ENCODE assay signal across 8 mouse cellular contexts in the genomic region with DNA sequence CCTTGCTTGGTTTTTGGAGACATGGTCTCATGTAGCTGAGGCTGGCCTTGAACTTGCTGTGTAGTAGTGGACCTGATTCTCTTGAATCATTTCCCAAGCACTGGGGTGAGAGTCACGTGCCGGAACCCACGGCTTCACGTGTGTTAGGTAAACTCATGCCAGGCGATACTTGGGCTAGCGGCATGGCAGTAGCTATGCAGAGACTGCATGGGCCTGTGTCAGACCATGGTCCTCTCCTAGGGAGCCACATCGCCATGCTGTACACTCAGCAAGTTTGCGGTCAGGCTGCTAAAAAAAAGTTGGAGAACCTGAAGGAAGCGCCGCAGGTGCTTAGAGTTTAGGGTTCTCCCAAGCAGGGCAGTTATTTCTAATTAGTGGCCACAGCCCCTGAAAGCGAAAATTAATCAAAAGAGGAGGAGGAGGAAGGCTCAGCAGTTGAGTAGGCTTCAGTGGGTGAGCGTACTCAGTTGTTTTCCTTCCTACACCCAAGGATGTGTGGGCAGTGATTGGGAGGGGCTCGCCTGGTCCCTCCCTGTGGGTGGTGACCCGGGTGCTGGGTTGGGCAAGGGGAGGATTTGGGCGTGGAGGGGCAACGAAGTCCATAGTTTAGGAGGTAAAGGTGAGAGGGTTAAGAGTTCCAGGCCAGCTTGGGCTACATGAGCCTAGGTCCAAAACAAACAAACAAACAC. TPM values are rescaled to one million over a fixed set of nuclear protein-coding genes. Genes with fewer than 3 reads are reported as not detected.
DNase-seq lines count a peak whose midpoint lies in the region; ATAC-seq and TF ChIP-seq lines count a peak whose summit lies in the region.

No protein-coding gene starts in this region.

- no peak overlapping the region for H3K27ac ChIP-seq in CH12.LX (ENCODE audit: insufficient read depth, low read depth)
- H3K27ac ChIP-seq in forebrain, embryonic 16.5 days (ENCODE audit: low read length) = no peak overlapping the region
- no peak overlapping the region for H3K27ac ChIP-seq in hindbrain, embryonic 14.5 days
- H3K27ac ChIP-seq in liver, adult 2 months (replicated peaks; ENCODE audit: insufficient read depth, low read depth, low read length) = peak overlapping the region; percentile 86
- H3K27ac ChIP-seq in midbrain, postnatal 0 days (ENCODE audit: low read depth, low read length) = no peak overlapping the region

- TF ChIP-seq EP300 in CH12.LX (IDR thresholded peaks at IDR 0.05; ENCODE audit: low read length) = no peak

- TF ChIP-seq RAD21 in CH12.LX (IDR thresholded peaks at IDR 0.05; ENCODE audit: low read depth, low read length) = no peak

- H3K27me3 ChIP-seq in CH12.LX (replicated peaks) = no peaks in the 10 kb centered on the region
- H3K27me3 ChIP-seq in forebrain, embryonic 16.5 days (replicated peaks; ENCODE audit: control insufficient read depth, insufficient read depth, low read length) = no peaks in the 10 kb centered on the region
- no peaks in the 10 kb centered on the region for H3K27me3 ChIP-seq in hindbrain, embryonic 14.5 days (ENCODE audit: control insufficient read depth, insufficient read depth, low read length)
- H3K27me3 ChIP-seq in liver, adult 2 months (ENCODE audit: control insufficient read depth, insufficient read depth, low read length) = no peaks in the 10 kb centered on the region
- H3K27me3 ChIP-seq in midbrain, postnatal 0 days (ENCODE audit: insufficient read depth, low read length) = no peaks in the 10 kb centered on the region

- peaks cover 0 to 27% of the 10 kb centered on the region in 2 experiments for H3K36me3 ChIP-seq in CH12.LX (replicated peaks in 1 of 2; ENCODE audit: control insufficient read depth in 1 of 2, insufficient read depth in 1 of 2, low read length in 1 of 2)
- H3K36me3 ChIP-seq in forebrain, embryonic 16.5 days (ENCODE audit: control insufficient read depth, insufficient read depth) = no peaks in the 10 kb centered on the region
- peaks cover 7% of the 10 kb centered on the region for H3K36me3 ChIP-seq in hindbrain, embryonic 14.5 days (replicated peaks; ENCODE audit: control insufficient read depth, insufficient read depth)
- no peaks in the 10 kb centered on the region for H3K36me3 ChIP-seq in liver, adult 2 months (ENCODE audit: control insufficient read depth, insufficient read depth, low read length)
- H3K36me3 ChIP-seq in midbrain, postnatal 0 days (ENCODE audit: insufficient read depth, low read length) = no peaks in the 10 kb centered on the region

- H3K9ac ChIP-seq in CH12.LX (ENCODE audit: insufficient read depth, low read depth) = 0 out of 2 replicates have a peak overlapping the region, but pooled peaks have one; percentile 18
- peak overlapping the region; percentile 91; the same call in 1 of the 2 replicates for H3K9ac ChIP-seq in forebrain, embryonic 16.5 days (replicated peaks; ENCODE audit: low read depth, low read length)
- H3K9ac ChIP-seq in hindbrain, embryonic 14.5 days = peak overlapping the region; percentile 98; the same call in 1 of the 2 replicates
- H3K9ac ChIP-seq in liver, adult 2 months (ENCODE audit: low read depth, low read length) = 0 out of 2 replicates have a peak overlapping the region, but pooled peaks have one; percentile 17
- peak overlapping the region; percentile 91 for H3K9ac ChIP-seq in midbrain, postnatal 0 days (replicated peaks; ENCODE audit: low read length, poor library complexity, severe bottlenecking)

- TF ChIP-seq POLR2A in CH12.LX (IDR thresholded peaks at IDR 0.05; ENCODE audit: low read depth, low read length) = no peak
- no peak for TF ChIP-seq POLR2A in liver, adult 2 months (IDR thresholded peaks at IDR 0.05; ENCODE audit: extremely low read depth, insufficient read depth, low read length)

- peaks cover 9% of the 10 kb centered on the region for H3K9me3 ChIP-seq in CH12.LX (replicated peaks; ENCODE audit: low read length)
- no peaks in the 10 kb centered on the region for H3K9me3 ChIP-seq in forebrain, embryonic 16.5 days (ENCODE audit: control insufficient read depth, low read length)
- no peaks in the 10 kb centered on the region for H3K9me3 ChIP-seq in hindbrain, embryonic 14.5 days (ENCODE audit: control insufficient read depth, low read length)
- no peaks in the 10 kb centered on the region for H3K9me3 ChIP-seq in midbrain, postnatal 0 days (ENCODE audit: low read length)

- TF ChIP-seq CTCF in CH12.LX (conservative IDR thresholded peaks at IDR 0.05 in 1 of 2, IDR thresholded peaks at IDR 0.05 in 1 of 2; ENCODE audit: low read depth in 2 of 2, low read length in 2 of 2) = no peak
- TF ChIP-seq CTCF in liver, adult 2 months (IDR thresholded peaks at IDR 0.05; ENCODE audit: low read depth, low read length) = no peak
- TF ChIP-seq CTCF in midbrain, postnatal 0 days (IDR thresholded peaks at IDR 0.05) = no peak

- H3K4me1 ChIP-seq in CH12.LX (ENCODE audit: control insufficient read depth in 1 of 2, insufficient read depth in 2 of 2) = peaks cover 9 to 68% of the 10 kb centered on the region in 2 experiments
- peaks cover 34% of the 10 kb centered on the region for H3K4me1 ChIP-seq in forebrain, embryonic 16.5 days (replicated peaks; ENCODE audit: control insufficient read depth, insufficient read depth, low read length)
- H3K4me1 ChIP-seq in hindbrain, embryonic 14.5 days (replicated peaks; ENCODE audit: control insufficient read depth, insufficient read depth, low read length) = peaks cover 33% of the 10 kb centered on the region
- H3K4me1 ChIP-seq in liver, adult 2 months (ENCODE audit: control insufficient read depth, insufficient read depth, low read length) = peaks cover 21% of the 10 kb centered on the region
- peaks cover 27% of the 10 kb centered on the region; the same call in 1 of the 2 replicates for H3K4me1 ChIP-seq in midbrain, postnatal 0 days (ENCODE audit: insufficient read depth, low read length)

- H3K4me2 ChIP-seq in CH12.LX (ENCODE audit: insufficient read depth, low read depth, poor library complexity, severe bottlenecking) = peak overlapping the region; percentile 84
- H3K4me2 ChIP-seq in forebrain, embryonic 16.5 days (ENCODE audit: low read length) = peak overlapping the region; percentile 61
- peak overlapping the region; percentile 83 for H3K4me2 ChIP-seq in hindbrain, embryonic 14.5 days (replicated peaks)
- H3K4me2 ChIP-seq in midbrain, postnatal 0 days (ENCODE audit: low read depth, low read length, poor library complexity, severe bottlenecking) = peak overlapping the region; percentile 77

- H3K4me3 ChIP-seq in CH12.LX (replicated peaks in 1 of 3; ENCODE audit: low read depth in 2 of 3, low read length in 2 of 3, poor library complexity in 1 of 3) = peak overlapping the region in 1 of 3 experiments; percentile 76
- peak overlapping the region; percentile 92 for H3K4me3 ChIP-seq in forebrain, embryonic 16.5 days (replicated peaks; ENCODE audit: low read length)
- H3K4me3 ChIP-seq in hindbrain, embryonic 14.5 days (replicated peaks; ENCODE audit: low read length) = peak overlapping the region; percentile 93
- peak overlapping the region; percentile 26 for H3K4me3 ChIP-seq in liver, adult 2 months (ENCODE audit: insufficient read depth, low read depth, low read length)
- H3K4me3 ChIP-seq in midbrain, postnatal 0 days (ENCODE audit: low read depth, low read length) = peak overlapping the region; percentile 97

- peak; percentile 63 for DNase-seq in CH12.LX (ENCODE audit: extremely low read depth)
- peak; percentile 72 for DNase-seq in adrenal gland, adult 18-20 months (ENCODE audit: low spot score in 2 of 2)
- DNase-seq in hindbrain, embryonic 14.5 days (ENCODE audit: low spot score) = no peak
- DNase-seq in liver, adult 2 months (ENCODE audit: extremely low read depth, low read depth, low spot score) = peak; percentile 98
- DNase-seq in midbrain, postnatal 0 days (ENCODE audit: low spot score) = no peak
- DNase-seq in thymus, postnatal 0 days (ENCODE audit: low spot score) = peak; percentile 18
- DNase-seq in layer of hippocampus, postnatal 36 days = no peak

- no peaks in the 10 kb centered on the region for H3K79me2 ChIP-seq in CH12.LX (replicated peaks; ENCODE audit: control insufficient read depth, extremely low read depth, insufficient read depth, poor library complexity, severe bottlenecking)
- peaks cover 16% of the 10 kb centered on the region; the same call in 1 of the 2 replicates for H3K79me2 ChIP-seq in liver, adult 2 months (ENCODE audit: control insufficient read depth, insufficient read depth, low read length)

- peak; percentile 11; the same call in 1 of the 2 replicates for ATAC-seq in forebrain, embryonic 16.5 days
- ATAC-seq in hindbrain, embryonic 14.5 days (ENCODE audit: low FRiP score) = peak; percentile 2; the same call in 1 of the 2 replicates
- ATAC-seq in midbrain, postnatal 0 days (ENCODE audit: low FRiP score) = no peak

- 58% methylated on average over 16 of the region's 16 CpGs for WGBS in forebrain, embryonic 16.5 days
- 64% methylated on average over 16 of the region's 16 CpGs for WGBS in hindbrain, embryonic 14.5 days
- 32% methylated on average over 16 of the region's 16 CpGs for WGBS in liver, adult 2 months
- 63% methylated on average over 16 of the region's 16 CpGs for WGBS in midbrain, postnatal 0 days

- dilution Hi-C loops in CH12.LX (cut with MboI; ENCODE audit: extremely low pct_ligation_motif_present, extremely low pct_unique_long_range_greater_than_20kb, low sequenced_read_pairs) = no loop called here

- in situ Hi-C loops in CH12.LX (cut with MboI; ENCODE audit: low pct_ligation_motif_present, low pct_unique_long_range_greater_than_20kb, low sequenced_read_pairs) = no loop called here

RNA-seq across cellular contexts. Expression of gene Bri3, which starts 10.0 kb away (rescaled TPM):
- total RNA-seq in CH12.LX (2012; rRNA removed) (18.0 and 20.3 TPM in 2 replicates), CH12.LX (2014; rRNA removed) (9.3 and 12.6 TPM in 2 replicates)
- 41.7 and 44.0 TPM in 2 replicates for polyA plus RNA-seq in CH12.LX (2012; ENCODE audit: insufficient read length, low read depth)
- total RNA-seq in adrenal gland, adult 18-20 months (2021) = 100 to 1,000 TPM; 136 to 144 TPM
- polyA plus RNA-seq in forebrain, embryonic 16.5 days (2015; fragmentation: Nextera tagmentation; extraction: Ambion mirVana) = 94.7 and 98.0 TPM in 2 replicates
- polyA plus RNA-seq in hindbrain, embryonic 14.5 days (2014; fragmentation: Nextera tagmentation; extraction: Ambion mirVana) = 103 and 123 TPM in 2 replicates
- 24.9 and 29.5 TPM in 2 replicates for total RNA-seq in liver, adult 2 months (2014; rRNA removed)
- 74.6 and 85.7 TPM in 2 replicates for polyA plus RNA-seq in liver, adult 2 months (2012; rRNA removed)
- total RNA-seq in midbrain, postnatal 0 days (2014; rRNA removed) = 11.0 and 19.4 TPM in 2 replicates
- 116 and 124 TPM in 2 replicates for polyA plus RNA-seq in midbrain, postnatal 0 days (2015; fragmentation: Nextera tagmentation; extraction: Ambion mirVana)
- polyA plus RNA-seq in thymus, postnatal 0 days (2015; fragmentation: Nextera tagmentation; extraction: Ambion mirVana) = 83.1 and 87.9 TPM in 2 replicates
- 10 to 100 TPM; 61.9 to 63.7 TPM for total RNA-seq in layer of hippocampus, postnatal 36 days (2021)

RNA-seq across cellular contexts. Expression of gene Tecpr1, which starts 30.9 kb away (rescaled TPM):
- total RNA-seq in CH12.LX (2012; rRNA removed) (5.3 and 6.0 TPM in 2 replicates), CH12.LX (2014; rRNA removed) (2.2 and 2.8 TPM in 2 replicates)
- polyA plus RNA-seq in CH12.LX (2012; ENCODE audit: insufficient read length, low read depth) = 5.8 and 6.2 TPM in 2 replicates
- total RNA-seq in adrenal gland, adult 18-20 months (2021) = 100 to 1,000 TPM; 110 to 112 TPM
- polyA plus RNA-seq in forebrain, embryonic 16.5 days (2015; fragmentation: Nextera tagmentation; extraction: Ambion mirVana) = 45.6 and 57.4 TPM in 2 replicates
- 32.3 and 34.7 TPM in 2 replicates for polyA plus RNA-seq in hindbrain, embryonic 14.5 days (2014; fragmentation: Nextera tagmentation; extraction: Ambion mirVana)
- total RNA-seq in liver, adult 2 months (2014; rRNA removed) = 5.9 and 6.6 TPM in 2 replicates
- polyA plus RNA-seq in liver, adult 2 months (2012; rRNA removed) = 9.3 and 13.0 TPM in 2 replicates
- 65.4 and 68.4 TPM in 2 replicates for total RNA-seq in midbrain, postnatal 0 days (2014; rRNA removed)
- polyA plus RNA-seq in midbrain, postnatal 0 days (2015; fragmentation: Nextera tagmentation; extraction: Ambion mirVana) = 36.0 and 37.3 TPM in 2 replicates
- 37.6 and 51.3 TPM in 2 replicates for polyA plus RNA-seq in thymus, postnatal 0 days (2015; fragmentation: Nextera tagmentation; extraction: Ambion mirVana)
- 100 to 1,000 TPM; 106 TPM for total RNA-seq in layer of hippocampus, postnatal 36 days (2021)

Comparison
In these comparisons a context has a peak if more than half of its experiments do, and no peak if none do; other contexts are left out.
1. DNase-seq: peak in CH12.LX (single experiment), adrenal gland, adult 18-20 months (2 of 2), liver, adult 2 months (single experiment) and thymus, postnatal 0 days (single experiment); none in hindbrain, embryonic 14.5 days (single experiment), midbrain, postnatal 0 days (single experiment) and layer of hippocampus, postnatal 36 days (0 of 2).
2. H3K9ac ChIP-seq: peak in every context shown above with its lines; median percentile 98 in hindbrain, embryonic 14.5 days; 91 in forebrain, embryonic 16.5 days; 91 in midbrain, postnatal 0 days; 18 in CH12.LX; 17 in liver, adult 2 months.
3. Peak in every context shown above with its lines, with median percentiles within 50 percentile points of each other: H3K4me2 ChIP-seq.